Mouse (Mus musculus): ENCODE measurements at regions not wholly inside any gene's neighbourhood (a gene's known extent, or its start where the extent isn't known, plus 50 kb on each side); places are given as distances from the start of the nearest gene placed in this dataset.
A peak's percentile ranks its signal among the peaks of the same experiment; 100 is the strongest.

DNA sequence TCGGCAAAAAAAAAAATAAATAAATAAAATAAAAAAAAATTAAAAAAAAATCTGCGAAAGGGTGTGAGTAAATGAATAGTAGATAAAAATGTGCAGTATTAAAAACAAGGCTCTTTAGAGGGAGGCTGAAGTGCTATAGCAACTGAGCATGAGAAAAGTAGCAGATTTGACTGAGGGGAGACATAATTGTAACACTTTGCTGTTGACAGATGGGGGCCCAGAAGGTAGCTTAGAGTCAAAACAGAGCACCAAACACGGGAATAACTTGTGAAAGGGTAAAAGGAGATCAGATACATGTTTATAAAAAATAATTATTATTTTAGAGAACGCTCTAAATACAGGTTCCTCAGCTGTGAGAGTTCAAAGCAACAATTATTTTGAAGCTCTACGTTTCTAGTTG is 605.1 kb downstream of the Tmem182 start:
- no peak for DNase-seq (ENCODE audit: low spot score in 2 of 2)

GRCm38 (mm10) chr1:41411641-41412040 is 606.2 kb downstream of the Tmem182 start:
- DNase-seq (ENCODE audit: low spot score in 2 of 2), result no peak

DNA sequence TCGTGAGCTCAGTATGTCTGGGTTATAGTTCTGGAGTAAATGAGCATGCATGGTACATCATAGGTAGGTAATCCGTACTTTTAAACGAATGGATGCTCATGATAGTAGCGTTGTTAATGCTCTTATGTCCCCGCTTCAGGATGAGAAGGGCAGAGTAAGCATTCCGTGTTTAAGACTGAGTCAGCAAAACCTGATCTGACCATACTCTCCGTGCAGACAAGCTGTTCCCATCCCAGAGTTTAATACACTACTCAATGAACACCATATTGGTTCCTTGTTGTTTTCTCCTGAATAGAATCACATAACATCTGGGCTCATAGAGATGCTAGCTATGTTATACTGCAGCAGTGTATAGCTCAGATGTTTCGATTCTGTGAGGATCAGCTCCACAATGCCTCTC is 606.7 kb downstream of the Tmem182 start:
- no peak for DNase-seq (ENCODE audit: low spot score in 2 of 2)

- DNase-seq (ENCODE audit: low spot score in 2 of 2), result no peak
Observed at GRCm38 (mm10) chr1:41420489-41421327, 615.3 kb downstream of the Tmem182 start.

GRCm38 (mm10) chr1:41427853-41428252 is 622.5 kb downstream of the Tmem182 start:
- DNase-seq (ENCODE audit: low spot score in 2 of 2), result no peak

- DNase-seq (ENCODE audit: low spot score in 2 of 2), result peak; percentile 1 to 21
Observed at GRCm38 (mm10) chr1:41431127-41431690, 625.8 kb downstream of the Tmem182 start.

GRCm38 (mm10) chr1:41435379-41435778 is 630.0 kb downstream of the Tmem182 start:
- DNase-seq (ENCODE audit: low spot score in 2 of 2), result no peak

DNA sequence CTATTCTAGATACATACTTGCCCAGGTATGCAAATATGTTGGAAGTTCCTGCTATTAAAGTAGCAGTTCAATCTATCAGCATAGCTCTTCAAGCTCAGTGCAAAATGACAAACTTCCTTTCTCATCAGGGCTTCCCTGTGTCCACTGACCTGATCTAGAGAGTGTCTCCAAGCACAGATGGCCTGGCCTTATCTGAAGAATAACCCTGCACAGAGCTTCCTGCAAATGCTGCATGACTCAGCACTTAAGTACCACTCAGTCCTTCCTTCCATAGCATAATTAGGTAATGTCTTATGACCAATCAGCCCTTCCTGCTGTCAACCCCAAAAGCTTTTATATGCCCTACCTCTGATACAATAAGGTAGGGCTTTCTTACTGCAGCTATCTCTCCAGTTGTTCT is 644.6 kb downstream of the Tmem182 start:
- no peak for DNase-seq (ENCODE audit: low spot score in 2 of 2)
